Mouse (Mus musculus) limb, embryonic 14.5 days (tissue): ENCODE measurements around the gene Plekha3. TPM values are rescaled to one million over a fixed set of nuclear protein-coding genes. Genes with fewer than 3 reads are reported as not detected.

ENCODE experiments used
- ATAC-seq: fragments of 200-750 bp; cut with Nextera tagmentation; 2 replicates; pipeline ENCODE4 v1.8.0; 2017; ENCODE audit warnings: low read depth, moderate number of reproducible peaks, moderate TSS enrichment; ENCODE audit not compliant: low FRiP score
- DNase-seq: peaks from one replicate; pipeline ENCODE4 v3.0.0-alpha.2; 2015; ENCODE audit warnings: low spot score
- H3K27ac ChIP-seq: fragments of 300-500 bp; sonication (generic); replicated peaks from 2 replicates; pipeline ENCODE4 v1.5.1; 2014; ENCODE audit warnings: low read depth, mild to moderate bottlenecking, low read length, moderate library complexity, mixed read lengths
- H3K27me3 ChIP-seq: fragments of 300-500 bp; sonication (generic); 2 replicates; pipeline ENCODE4 v1.6.1; 2014; ENCODE audit warnings: low read length, mixed read lengths; ENCODE audit not compliant: control insufficient read depth, insufficient read depth
- H3K36me3 ChIP-seq: fragments of 300-500 bp; sonication (generic); 2 replicates; pipeline ENCODE4 v1.6.1; 2014; ENCODE audit warnings: mild to moderate bottlenecking, low read length, moderate library complexity, mixed read lengths; ENCODE audit not compliant: control insufficient read depth, insufficient read depth
- H3K4me1 ChIP-seq: fragments of 300-500 bp; sonication (generic); 2 replicates; pipeline ENCODE4 v1.6.1; 2014; ENCODE audit warnings: antibody characterized with exemption, low read length, mixed read lengths; ENCODE audit not compliant: control insufficient read depth, insufficient read depth
- H3K4me2 ChIP-seq: fragments of 300-500 bp; sonication (generic); replicated peaks from 2 replicates; pipeline ENCODE4 v1.6.1; 2014; ENCODE audit warnings: low read depth, mild to moderate bottlenecking, low read length, moderate library complexity; ENCODE audit not compliant: severe bottlenecking
- H3K4me3 ChIP-seq: fragments of 300-500 bp; sonication (generic); replicated peaks from 2 replicates; pipeline ENCODE4 v1.5.1; 2014; ENCODE audit warnings: low read length
- H3K9ac ChIP-seq: fragments of 300-500 bp; sonication (generic); 2 replicates; pipeline ENCODE4 v1.6.1; 2014; ENCODE audit warnings: mild to moderate bottlenecking, low read depth, low read length, moderate library complexity; ENCODE audit not compliant: severe bottlenecking
- H3K9me3 ChIP-seq: fragments of 300-500 bp; sonication (generic); 2 replicates; pipeline ENCODE4 v1.6.1; 2016; ENCODE audit warnings: low read length; ENCODE audit not compliant: control insufficient read depth
- POLR2A ChIP-seq: fragments of 200-500 bp; IDR thresholded peaks from 2 replicates; pipeline ENCODE4 v1.8.0; 2012; ENCODE audit warnings: inconsistent platforms, mild to moderate bottlenecking, moderate library complexity, borderline replicate concordance; ENCODE audit not compliant: insufficient read depth, insufficient read length; ENCODE audit errors: extremely low read depth
- WGBS: fragments of 180-500 bp; shearing (Covaris S2); extraction: QIAGEN DNeasy Blood & Tissue Kit; methylation state at CpG from one replicate; pipeline ENCODE4 v1.1.7; 2014; 5-methylcytosine and 5-hydroxymethylcytosine counted together
- polyA plus RNA-seq, 2 experiments: library from polyadenylated mRNA; depleted of rRNA in 1 of 2; stranded (reverse) in 1 of 2; unstranded in 1 of 2; fragments of >200 nt; fragmentation: Nextera tagmentation in 1 of 2; extraction: Ambion mirVana in 1 of 2; gene quantifications; 2 replicates each; pipeline versions ENCODE4 v1.2.1 to v1.2.3; 2012 to 2014

Gene Plekha3
- 17.3 and 17.8 TPM in 2 replicates for polyA plus RNA-seq (2012; rRNA removed)
- polyA plus RNA-seq (2014; fragmentation: Nextera tagmentation; extraction: Ambion mirVana), result 13.9 and 14.5 TPM in 2 replicates

DNA sequence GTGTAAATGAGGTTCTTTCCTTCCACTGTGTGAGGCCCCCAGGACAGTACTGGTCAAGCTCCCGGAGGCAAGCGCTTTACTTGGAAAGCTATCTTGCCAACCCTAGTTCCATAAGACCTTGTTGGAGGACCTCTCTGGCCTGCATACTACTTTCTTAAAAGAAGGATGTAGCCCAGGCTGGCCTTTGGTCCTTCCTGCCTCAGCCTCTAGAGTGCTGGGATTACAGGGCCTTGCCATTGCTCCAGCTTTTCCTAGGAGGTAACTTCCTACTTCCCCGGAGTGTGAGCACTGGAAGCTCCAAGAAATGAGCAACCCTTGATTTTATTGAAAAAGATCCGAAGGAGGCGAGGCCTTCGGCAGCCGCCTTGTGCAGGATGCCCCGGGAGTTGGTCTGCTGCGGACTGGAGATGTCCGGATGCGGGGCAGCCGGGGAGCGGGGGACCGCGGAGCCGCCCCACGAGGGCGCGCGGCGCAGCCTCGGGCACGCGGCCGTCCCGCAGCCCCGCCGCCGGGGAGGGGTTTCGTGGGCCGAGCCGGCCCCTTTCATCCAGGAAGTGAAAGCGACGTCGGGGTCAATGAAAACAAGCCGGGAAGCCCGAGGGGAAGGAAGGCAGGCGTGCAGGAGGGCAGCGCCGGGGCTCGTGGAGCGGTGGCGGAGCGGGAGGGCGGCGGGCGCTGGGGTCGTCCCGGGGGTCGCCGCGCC lies at the start of gene Plekha3:
Plekha3 (plus strand) TSS at position 557 of the 703 bp plus-strand sequence.
- Histone ChIP-seq H3K4me1 (peaks cover 19% of the 10 kb centered on the region), H3K27ac (peak within 1 kb of the TSS; percentile 76), H3K9ac (peak within 1 kb of the TSS; percentile 89), H3K9me3 (no peaks in the 10 kb centered on the region), H3K27me3 (no peaks in the 10 kb centered on the region), H3K4me2 (peak within 1 kb of the TSS; percentile 66), H3K4me3 (peak within 1 kb of the TSS; percentile 80), H3K36me3 (peaks cover 8% of the 10 kb centered on the region)
- peak; percentile 76; the same call in 1 of the 2 replicates for TF ChIP-seq POLR2A
- ATAC-seq, result peak; percentile 72
- WGBS, result 8% methylated on average over 25 of the region's 52 CpGs
- DNase-seq, result peak; percentile 74

- DNase-seq (no peak), ATAC-seq (no peak)
- WGBS, result 95% methylated on average over 12 of the region's 12 CpGs
- TF ChIP-seq POLR2A, result no peak
- Histone ChIP-seq H3K27ac (no peak overlapping the region), H3K4me2 (no peak overlapping the region), H3K4me3 (no peak overlapping the region), H3K4me1 (no peaks in the 10 kb centered on the region), H3K9me3 (no peaks in the 10 kb centered on the region), H3K27me3 (no peaks in the 10 kb centered on the region), H3K36me3 (peaks cover 76% of the 10 kb centered on the region), H3K9ac (no peak overlapping the region)
Measured at GRCm38 (mm10) chr2:76630293-76630692, 44.8 kb upstream of the Plekha3 start.

DNA sequence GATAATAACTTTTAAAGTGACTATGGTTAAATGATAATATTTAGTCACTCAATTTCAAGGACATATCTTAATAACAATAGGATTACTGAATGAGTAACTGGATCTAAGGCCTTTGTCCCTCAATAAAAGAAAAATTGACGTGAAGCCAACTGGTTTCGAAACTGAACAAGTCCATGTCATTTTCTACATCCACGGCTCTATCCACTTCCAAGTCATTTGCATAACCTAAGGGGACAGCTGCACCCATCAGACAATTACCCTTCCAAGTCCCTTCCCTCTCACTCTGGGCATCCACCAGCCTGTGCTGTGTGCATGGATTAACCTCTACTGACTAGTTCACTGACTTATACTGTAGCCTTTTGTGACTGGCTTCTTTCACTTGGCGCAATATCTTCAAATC lies 43.5 kb upstream of the Plekha3 start:
- Histone ChIP-seq H3K4me2 (no peak overlapping the region), H3K4me3 (no peak overlapping the region), H3K9me3 (no peaks in the 10 kb centered on the region), H3K36me3 (peaks cover 81% of the 10 kb centered on the region), H3K27ac (no peak overlapping the region), H3K27me3 (no peaks in the 10 kb centered on the region), H3K4me1 (no peaks in the 10 kb centered on the region), H3K9ac (no peak overlapping the region)
- ATAC-seq (no peak), DNase-seq (no peak)
- no peak for TF ChIP-seq POLR2A
- WGBS, result 95% methylated on average over 4 of the region's 4 CpGs

- WGBS, result 96% methylated on average over 2 of the region's 2 CpGs
- peaks cover 79% of the 10 kb centered on the region for H3K36me3 ChIP-seq
- H3K9ac ChIP-seq, result no peak overlapping the region
- no peaks in the 10 kb centered on the region for H3K4me1 ChIP-seq
- no peak overlapping the region for H3K27ac ChIP-seq
- H3K9me3 ChIP-seq, result no peaks in the 10 kb centered on the region
- H3K4me3 ChIP-seq, result no peak overlapping the region
- no peak for TF ChIP-seq POLR2A
- no peaks in the 10 kb centered on the region for H3K27me3 ChIP-seq
- no peak overlapping the region for H3K4me2 ChIP-seq
- ATAC-seq (no peak), DNase-seq (no peak)
Measured at GRCm38 (mm10) chr2:76639637-76640036, 35.4 kb upstream of the Plekha3 start.

DNA sequence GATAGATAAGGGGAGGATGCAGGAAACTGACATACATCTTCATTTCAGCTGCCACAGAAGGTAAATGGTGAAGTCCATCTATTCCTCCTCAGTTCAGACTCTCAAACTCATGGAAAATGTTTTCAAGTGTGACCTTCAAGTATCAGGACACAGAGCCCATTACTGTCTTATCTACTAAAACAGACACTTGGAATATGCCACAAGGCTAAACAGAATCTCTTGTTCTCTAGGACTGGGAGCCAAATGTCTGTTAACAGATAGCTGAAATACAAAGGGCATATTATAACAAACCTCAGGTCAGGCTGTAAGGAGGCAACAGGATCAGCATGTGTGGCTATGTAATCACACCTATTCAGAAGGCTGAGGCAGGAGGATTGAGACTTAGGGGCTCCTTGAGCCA lies 31.3 kb upstream of the Plekha3 start:
- DNase-seq (no peak), ATAC-seq (no peak)
- peaks cover 46% of the 10 kb centered on the region for H3K36me3 ChIP-seq
- H3K4me1 ChIP-seq, result peaks cover 9% of the 10 kb centered on the region
- H3K4me3 ChIP-seq, result no peak overlapping the region
- H3K9me3 ChIP-seq, result no peaks in the 10 kb centered on the region
- H3K9ac ChIP-seq, result no peak overlapping the region
- TF ChIP-seq POLR2A, result no peak
- H3K27me3 ChIP-seq, result no peaks in the 10 kb centered on the region
- no peak overlapping the region for H3K4me2 ChIP-seq
- no peak overlapping the region for H3K27ac ChIP-seq

- Histone ChIP-seq H3K36me3 (peaks cover 12% of the 10 kb centered on the region), H3K4me2 (peak overlapping the region; percentile 64), H3K9me3 (no peaks in the 10 kb centered on the region), H3K27me3 (no peaks in the 10 kb centered on the region), H3K9ac (peak overlapping the region; percentile 85), H3K4me3 (peak overlapping the region; percentile 83), H3K27ac (peak overlapping the region; percentile 85), H3K4me1 (peaks cover 11% of the 10 kb centered on the region)
- DNase-seq (no peak), ATAC-seq (peak; percentile 17)
- TF ChIP-seq POLR2A, result no peak
- WGBS, result 7% methylated on average over 24 of the region's 32 CpGs
Measured at GRCm38 (mm10) chr2:76647441-76647869, 27.6 kb upstream of the Plekha3 start.
